Mouse (Mus musculus) hindbrain, postnatal 0 days (tissue): ENCODE results near the gene Ak2. TPM values are rescaled to one million over a fixed set of nuclear protein-coding genes. Genes with fewer than 3 reads are reported as not detected.

Source experiments
- ATAC-seq: fragments of 200-750 bp; cut with Nextera tagmentation; 2 replicates; pipeline ENCODE4 v1.8.0; 2017; ENCODE audit warnings: mild to moderate bottlenecking, moderate TSS enrichment, moderate library complexity
- DNase-seq: peaks from one replicate; pipeline ENCODE4 v3.0.0-alpha.2; 2015; ENCODE audit warnings: low spot score
- H3K27ac ChIP-seq: fragments of 300-500 bp; sonication (generic); 2 replicates; pipeline ENCODE4 v1.5.1; 2014; ENCODE audit warnings: mild to moderate bottlenecking
- H3K27me3 ChIP-seq: fragments of 300-500 bp; sonication (generic); 2 replicates; pipeline ENCODE4 v1.6.1; 2014; ENCODE audit warnings: low read length, mixed read lengths; ENCODE audit not compliant: insufficient read depth
- H3K36me3 ChIP-seq: fragments of 300-500 bp; sonication (generic); 2 replicates; pipeline ENCODE4 v1.6.1; 2014; ENCODE audit warnings: low read length, mixed read lengths; ENCODE audit not compliant: insufficient read depth
- H3K4me1 ChIP-seq: fragments of 300-500 bp; sonication (generic); 2 replicates; pipeline ENCODE4 v1.6.1; 2014; ENCODE audit warnings: antibody characterized with exemption, low read length, mixed read lengths; ENCODE audit not compliant: insufficient read depth
- H3K4me2 ChIP-seq: fragments of 300-500 bp; sonication (generic); 2 replicates; pipeline ENCODE4 v1.6.1; 2014; ENCODE audit warnings: low read depth, mild to moderate bottlenecking, low read length, moderate library complexity, mixed read lengths
- H3K4me3 ChIP-seq: fragments of 300-500 bp; sonication (generic); 2 replicates; pipeline ENCODE4 v1.5.1; 2014; ENCODE audit warnings: low read length
- H3K9ac ChIP-seq: fragments of 300-500 bp; sonication (generic); replicated peaks from 2 replicates; pipeline ENCODE4 v1.6.1; 2014; ENCODE audit warnings: mild to moderate bottlenecking, low read length, moderate library complexity, mixed read lengths
- H3K9me3 ChIP-seq: fragments of 300-500 bp; sonication (generic); 2 replicates; pipeline ENCODE4 v1.6.1; 2016; ENCODE audit warnings: low read length, mixed read lengths
- CTCF ChIP-seq: IDR thresholded peaks from 2 replicates; pipeline ENCODE4 v1.5.1; 2016; ENCODE audit warnings: antibody characterized with exemption, control low read depth, low read depth
- WGBS: fragments of 180-500 bp; shearing (Covaris S2); extraction: QIAGEN DNeasy Blood & Tissue Kit; methylation state at CpG from one replicate; pipeline ENCODE4 v1.1.7; 2014; 5-methylcytosine and 5-hydroxymethylcytosine counted together
- polyA plus RNA-seq: library from polyadenylated mRNA; unstranded; fragments of >200 nt; fragmentation: Nextera tagmentation; extraction: Ambion mirVana; gene quantifications from 2 replicates; pipeline ENCODE4 v1.2.1, GENCODE M21; 2015
- total RNA-seq: library from RNA; depleted of rRNA; stranded (reverse); fragments of >200 nt; gene quantifications from 2 replicates; pipeline ENCODE4 v1.2.3, GENCODE M21; 2014

Gene Ak2
- total and polyA plus RNA-seq, 2 experiments from 2014 or later = 32.3 to 78.5 TPM

DNA sequence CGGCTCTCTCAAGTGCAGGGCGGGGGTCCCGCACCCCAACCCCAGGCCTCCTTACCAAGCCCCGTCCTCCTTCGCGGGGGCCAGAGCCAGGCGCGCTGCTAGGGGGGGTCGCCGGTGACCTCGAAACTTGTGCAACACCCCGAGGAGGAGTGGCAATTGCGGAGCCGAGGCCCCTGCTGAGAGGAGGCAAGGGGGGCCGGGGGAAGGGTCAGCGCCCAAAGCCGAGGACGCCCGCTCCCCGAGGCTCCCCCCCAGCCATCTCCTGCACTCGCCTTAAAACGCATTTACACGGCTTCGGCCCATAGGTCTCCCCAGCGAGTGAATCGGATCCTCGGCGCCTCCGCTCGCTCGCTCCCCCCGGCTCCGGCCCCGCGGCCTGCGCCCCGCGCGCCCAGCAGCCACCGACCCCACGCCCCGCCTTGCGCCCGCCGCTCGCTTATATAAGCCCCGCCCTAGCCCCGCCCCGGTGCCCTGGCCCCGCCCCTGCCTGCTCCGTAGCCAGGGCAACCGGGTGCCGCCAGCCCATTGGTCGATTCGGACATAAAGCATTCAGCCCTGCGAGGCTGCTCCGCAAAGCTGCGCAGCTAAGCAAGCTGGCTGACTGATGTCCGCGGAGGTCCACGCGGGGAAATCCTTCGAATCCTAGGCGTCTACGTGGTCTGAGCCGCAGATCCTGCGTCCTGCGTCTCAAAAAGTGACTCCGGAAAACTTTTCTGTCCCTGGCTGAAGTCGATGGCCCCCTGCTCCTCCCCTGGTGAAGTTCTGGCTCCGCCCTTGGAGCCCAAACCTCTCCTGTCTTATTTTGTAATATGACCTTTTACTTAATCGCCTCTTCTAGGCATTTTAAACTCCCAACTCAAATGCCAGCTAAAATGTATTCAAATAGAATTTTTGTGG lies 29.5 kb upstream of the Ak2 start, which contains the start of gene Azin2:
TSS of gene Azin2 (minus strand) at position 414 of the 897 bp plus-strand sequence.
- Histone ChIP-seq H3K4me1 (peaks cover 30% of the 10 kb centered on the region), H3K4me2 (peak within 1 kb of the TSS; percentile 87), H3K27ac (peak within 1 kb of the TSS; percentile 57; the same call in 1 of the 2 replicates), H3K27me3 (no peaks in the 10 kb centered on the region), H3K4me3 (peak within 1 kb of the TSS; percentile 71), H3K36me3 (no peaks in the 10 kb centered on the region), H3K9me3 (no peaks in the 10 kb centered on the region), H3K9ac (peak within 1 kb of the TSS; percentile 77)
- no peak for TF ChIP-seq CTCF
- WGBS = under 1% methylated on average over 63 of the region's 72 CpGs
- peak; percentile 97 for ATAC-seq
- DNase-seq = peak; percentile 96

DNA sequence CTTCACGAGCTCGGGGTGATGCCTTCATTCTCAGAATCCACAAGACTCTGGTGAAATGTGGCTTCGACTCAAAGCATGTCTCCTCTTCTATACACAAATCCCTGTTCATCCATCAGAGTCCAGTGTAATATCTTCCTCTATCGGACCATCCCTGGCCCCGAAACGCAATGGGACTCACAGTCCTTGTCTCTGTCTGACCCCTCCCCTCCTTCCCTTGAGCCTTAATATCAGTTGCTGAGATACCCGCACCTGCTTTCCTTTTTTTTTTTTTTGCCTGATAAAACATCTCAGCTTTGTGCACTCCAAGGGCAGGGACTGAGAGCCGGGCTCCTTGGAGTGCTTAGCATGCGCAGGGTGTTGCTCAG lies 28.9 kb upstream of the Ak2 start:
- Histone ChIP-seq H3K9ac (peak overlapping the region; percentile 77; the same call in 1 of the 2 replicates), H3K4me1 (peaks cover 25% of the 10 kb centered on the region), H3K4me3 (peak overlapping the region; percentile 71), H3K27me3 (no peaks in the 10 kb centered on the region), H3K4me2 (peak overlapping the region; percentile 87), H3K9me3 (no peaks in the 10 kb centered on the region), H3K36me3 (no peaks in the 10 kb centered on the region), H3K27ac (0 out of 2 replicates have a peak overlapping the region, but pooled peaks have one; percentile 57)
- DNase-seq = no peak
- no peak for TF ChIP-seq CTCF
- WGBS = 3% methylated on average over 9 of the region's 9 CpGs
- no peak for ATAC-seq

DNA sequence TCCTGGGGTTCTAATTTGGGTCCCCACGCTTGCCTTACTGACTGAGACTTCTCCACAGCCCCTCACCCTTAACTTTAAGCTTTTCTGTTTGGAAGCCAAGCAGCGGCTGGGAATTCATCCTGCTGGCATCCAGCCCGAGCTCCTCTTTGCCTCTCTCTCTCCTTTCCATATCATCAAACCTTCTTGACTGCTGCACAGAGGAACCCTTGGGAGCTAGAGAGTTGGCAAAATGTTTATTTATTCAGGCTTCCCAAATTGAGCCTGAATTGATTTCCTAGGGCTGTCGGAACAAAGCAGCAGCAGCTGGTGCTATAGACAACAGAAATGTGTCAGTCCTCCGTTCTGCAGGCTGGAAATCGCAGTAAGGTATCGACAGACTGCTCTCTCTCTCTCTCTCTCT lies 25.0 kb upstream of the Ak2 start:
- TF ChIP-seq CTCF = no peak
- H3K27ac ChIP-seq = peak overlapping the region; percentile 60
- no peaks in the 10 kb centered on the region for H3K27me3 ChIP-seq
- peaks cover 12% of the 10 kb centered on the region for H3K4me1 ChIP-seq
- 0 out of 2 replicates have a peak, but pooled peaks have one; percentile 6 for ATAC-seq
- WGBS = 10% methylated on average over 7 of the region's 7 CpGs
- no peak overlapping the region for H3K4me3 ChIP-seq
- DNase-seq = peak; percentile 83
- H3K4me2 ChIP-seq = peak overlapping the region; percentile 35
- H3K9ac ChIP-seq = no peak overlapping the region
- H3K9me3 ChIP-seq = no peaks in the 10 kb centered on the region
- H3K36me3 ChIP-seq = no peaks in the 10 kb centered on the region

DNA sequence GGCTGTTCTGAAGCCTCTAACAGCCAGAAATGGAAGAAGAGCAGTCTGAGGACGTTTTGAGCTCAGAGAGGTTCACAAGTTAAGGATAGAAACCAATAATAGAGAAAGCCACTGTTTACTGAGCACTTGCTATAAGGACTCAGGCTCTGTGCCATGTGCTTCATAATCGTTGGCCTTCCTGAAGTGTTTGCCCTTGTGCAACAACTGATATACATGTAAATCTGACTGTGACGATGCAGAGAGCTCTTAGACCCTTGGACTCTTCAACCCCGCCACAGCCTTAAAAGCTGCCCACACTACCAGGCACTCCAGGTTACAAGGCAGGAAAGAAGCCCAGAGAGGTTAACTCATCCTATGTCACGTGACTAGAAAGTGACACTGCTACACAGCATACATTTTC lies 22.7 kb upstream of the Ak2 start:
- H3K4me2 ChIP-seq = no peak overlapping the region

DNA sequence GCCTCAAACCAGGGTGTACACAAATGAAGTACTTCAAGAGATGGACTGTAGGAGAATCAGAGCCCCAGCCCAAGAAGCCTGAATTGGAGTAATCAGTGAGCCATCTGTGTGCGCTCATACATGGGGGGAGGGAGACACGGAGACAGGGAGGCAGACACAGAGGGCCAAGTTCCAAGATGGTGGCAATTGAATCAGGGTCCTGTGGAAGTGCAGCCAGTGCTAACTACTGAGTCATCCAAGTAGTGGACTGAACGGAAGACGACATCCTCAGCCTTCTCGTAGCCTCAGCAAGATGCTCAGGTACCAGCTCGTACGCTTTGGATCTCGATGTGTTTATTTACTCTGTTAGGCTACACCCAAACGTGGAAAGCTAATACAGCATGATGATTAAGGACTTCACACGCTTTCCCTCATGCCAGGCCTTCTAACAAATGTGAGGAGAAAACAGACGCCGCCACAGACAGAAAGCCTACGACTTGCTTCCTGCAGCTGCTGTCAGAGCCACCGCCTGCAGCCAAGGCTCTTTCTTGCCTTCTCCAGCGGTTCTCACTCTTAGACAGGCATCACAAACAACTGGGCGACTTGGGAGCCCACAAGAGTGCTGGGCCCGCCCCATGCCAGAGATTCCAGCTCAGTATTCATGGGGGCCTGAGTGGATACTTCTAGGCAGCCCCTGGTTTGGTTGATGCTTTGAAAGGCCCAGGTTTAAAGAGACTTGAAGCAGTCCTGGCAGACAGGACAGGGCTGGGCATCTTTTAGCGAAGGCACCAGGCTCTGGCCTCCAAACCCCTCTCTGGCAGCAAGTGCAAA lies 21.9 kb upstream of the Ak2 start:
- WGBS = 71% methylated on average over 18 of the region's 18 CpGs
- H3K4me3 ChIP-seq = no peak overlapping the region

More for the DNA sequence above, 22.7 kb upstream of the Ak2 start:
- TF ChIP-seq CTCF = no peak
- Histone ChIP-seq H3K27me3 (no peaks in the 10 kb centered on the region), H3K9me3 (no peaks in the 10 kb centered on the region), H3K36me3 (no peaks in the 10 kb centered on the region), H3K9ac (no peak overlapping the region), H3K4me1 (peaks cover 6% of the 10 kb centered on the region; the same call in 1 of the 2 replicates), H3K27ac (no peak overlapping the region), H3K4me3 (no peak overlapping the region)
- ATAC-seq (no peak), DNase-seq (no peak)
- whole genome bisulfite sequencing = 77% methylated on average over 5 of the region's 5 CpGs

DNA sequence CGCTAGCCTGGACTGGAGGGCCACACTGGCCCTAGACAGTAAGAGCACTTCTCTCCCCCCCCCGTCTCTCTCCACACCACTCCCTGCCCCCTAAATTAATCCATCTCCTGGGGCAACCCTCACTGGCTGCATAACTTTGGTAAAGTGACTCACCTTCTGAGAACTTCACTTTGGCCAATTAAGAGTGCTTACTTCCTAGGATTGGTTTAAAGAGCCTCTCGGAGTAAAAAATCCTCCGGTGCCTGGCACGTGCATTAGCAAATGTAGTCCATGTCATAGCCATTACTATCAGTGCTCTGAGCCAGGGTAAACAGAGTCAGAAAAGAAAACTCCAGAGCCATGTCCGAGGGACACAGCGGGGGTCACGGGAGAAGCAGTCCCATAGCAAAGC lies 21.3 kb upstream of the Ak2 start:
- H3K27ac ChIP-seq = no peak overlapping the region

More for the DNA sequence above, 21.9 kb upstream of the Ak2 start:
- ATAC-seq (no peak), DNase-seq (no peak)
- H3K9me3 ChIP-seq = no peaks in the 10 kb centered on the region
- no peak overlapping the region for H3K4me2 ChIP-seq
- no peaks in the 10 kb centered on the region for H3K36me3 ChIP-seq
- no peak overlapping the region for H3K9ac ChIP-seq
- H3K27ac ChIP-seq = no peak overlapping the region
- peaks cover 6% of the 10 kb centered on the region; the same call in 1 of the 2 replicates for H3K4me1 ChIP-seq
- H3K27me3 ChIP-seq = no peaks in the 10 kb centered on the region
- no peak for TF ChIP-seq CTCF

More for the DNA sequence above, 21.3 kb upstream of the Ak2 start:
- peaks cover 6% of the 10 kb centered on the region; the same call in 1 of the 2 replicates for H3K4me1 ChIP-seq
- no peak overlapping the region for H3K4me2 ChIP-seq
- H3K36me3 ChIP-seq = no peaks in the 10 kb centered on the region
- H3K9ac ChIP-seq = no peak overlapping the region
- WGBS = 82% methylated on average over 7 of the region's 8 CpGs
- ATAC-seq (no peak), DNase-seq (no peak)
- H3K4me3 ChIP-seq = no peak overlapping the region
- no peaks in the 10 kb centered on the region for H3K27me3 ChIP-seq
- no peak for TF ChIP-seq CTCF
- H3K9me3 ChIP-seq = no peaks in the 10 kb centered on the region
